In the genomic region with DNA sequence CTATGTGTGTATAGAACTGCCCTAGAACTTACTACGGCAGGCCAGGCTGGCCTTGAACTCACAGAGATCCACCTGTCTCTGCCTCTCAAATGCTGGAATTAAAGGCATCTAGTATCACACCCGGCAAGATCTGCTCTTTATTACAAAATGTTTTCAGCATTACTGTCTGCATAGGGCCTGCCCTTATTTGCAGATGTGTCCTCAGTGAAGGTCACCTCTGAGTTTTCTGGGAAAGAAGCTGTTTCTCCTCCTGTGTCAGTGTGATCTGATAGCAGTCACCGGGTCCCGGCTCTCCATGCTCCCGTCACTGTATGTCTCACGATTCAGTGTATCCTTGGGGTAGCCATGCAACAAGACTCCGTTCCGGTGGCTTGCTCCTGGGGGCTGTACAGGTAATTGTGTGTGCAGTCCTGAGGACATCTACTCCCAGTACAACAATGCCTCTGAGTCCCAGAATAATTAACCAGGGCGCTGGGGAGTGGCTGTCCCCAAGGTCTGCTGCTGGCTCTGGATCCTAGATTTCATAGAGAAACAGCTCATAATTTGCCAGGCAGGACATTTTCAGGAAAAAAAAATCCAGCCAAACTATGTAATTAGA, we compare ENCODE assay signal across 23 mouse cellular contexts. TPM values are rescaled to one million over a fixed set of nuclear protein-coding genes. Genes with fewer than 3 reads are reported as not detected.
DNase-seq lines count a peak whose midpoint lies in the region; ATAC-seq and TF ChIP-seq lines count a peak whose summit lies in the region.
"Had no signal": no experiment of that assay in that cellular context is flagged by ENCODE, and none has a peak within 500 bp of the region (broad histone marks: within the 10 kb centered on the region; RNA-seq: fewer than 3 reads in every experiment).

No protein-coding gene starts in this region.

- no peak overlapping the region for H3K9ac ChIP-seq in liver, adult 2 months (ENCODE audit: low read depth, low read length)
- H3K9ac ChIP-seq in intestine, embryonic 14.5 days (ENCODE audit: low read length): no peak overlapping the region
- H3K9ac ChIP-seq in kidney, embryonic 14.5 days (ENCODE audit: low read depth, low read length): no peak overlapping the region
- H3K9ac ChIP-seq: hindbrain, embryonic 14.5 days; stomach, embryonic 15.5 days had no signal

- no peak overlapping the region for H3K27ac ChIP-seq in liver, adult 2 months (replicated peaks; ENCODE audit: insufficient read depth, low read depth, low read length)
- H3K27ac ChIP-seq in intestine, embryonic 14.5 days (ENCODE audit: low read depth): no peak overlapping the region
- H3K27ac ChIP-seq in kidney, embryonic 14.5 days (ENCODE audit: low read depth, low read length): peak overlapping the region; percentile 56; the same call in 1 of the 2 replicates
- H3K27ac ChIP-seq: embryonic facial prominence, embryonic 10.5 days; gastrocnemius, adult 2 months; hindbrain, embryonic 14.5 days; stomach, embryonic 15.5 days had no signal

- no peaks in the 10 kb centered on the region for H3K9me3 ChIP-seq in intestine, embryonic 14.5 days (ENCODE audit: control insufficient read depth, low read length)
- no peaks in the 10 kb centered on the region for H3K9me3 ChIP-seq in kidney, embryonic 14.5 days (ENCODE audit: control insufficient read depth, low read length)
- H3K9me3 ChIP-seq: embryonic facial prominence, embryonic 10.5 days; stomach, embryonic 15.5 days had no signal

- no peaks in the 10 kb centered on the region for H3K4me1 ChIP-seq in liver, adult 2 months (ENCODE audit: control insufficient read depth, insufficient read depth, low read length)
- H3K4me1 ChIP-seq in intestine, embryonic 14.5 days (replicated peaks; ENCODE audit: control insufficient read depth, insufficient read depth, low read length): no peaks in the 10 kb centered on the region
- H3K4me1 ChIP-seq in kidney, embryonic 14.5 days (ENCODE audit: control insufficient read depth, insufficient read depth, low read length): 0 out of 2 replicates have a peak, but pooled peaks cover 3% of the 10 kb centered on the region
- H3K4me1 ChIP-seq in lung, adult 2 months (ENCODE audit: control insufficient read depth, insufficient read depth, low read length): no peaks in the 10 kb centered on the region
- H3K4me1 ChIP-seq: embryonic facial prominence, embryonic 10.5 days; stomach, embryonic 15.5 days had no signal

- no peak overlapping the region for H3K4me3 ChIP-seq in liver, adult 2 months (ENCODE audit: insufficient read depth, low read depth, low read length)
- H3K4me3 ChIP-seq in intestine, embryonic 14.5 days (ENCODE audit: low read depth, low read length): no peak overlapping the region
- H3K4me3 ChIP-seq in kidney, embryonic 14.5 days (ENCODE audit: low read length): no peak overlapping the region
- no peak overlapping the region for H3K4me3 ChIP-seq in lung, adult 2 months (replicated peaks; ENCODE audit: extremely low read depth, low read depth, low read length)
- H3K4me3 ChIP-seq: embryonic facial prominence, embryonic 10.5 days; erythroblast, embryonic 14.5 days; gastrocnemius, adult 2 months; myocyte; stomach, embryonic 15.5 days had no signal

- peak; percentile 31 for DNase-seq in liver, adult 2 months (ENCODE audit: extremely low read depth, low read depth, low spot score)
- DNase-seq in liver: no peak
- no peak for DNase-seq in intestine, embryonic 14.5 days (ENCODE audit: low spot score)
- peak; percentile 28 for DNase-seq in large intestine, adult 2 months (ENCODE audit: low read depth, low spot score)
- DNase-seq in lung, adult 2 months: no peak
- DNase-seq in gastrocnemius, postnatal 10 days: no peak
- no peak for DNase-seq in layer of hippocampus, postnatal 14 days (ENCODE audit: low spot score in 2 of 2)
- DNase-seq: cerebellum, postnatal 25 days; gastrocnemius, adult 2 months; right cerebral cortex, adult 18-20 months; spleen, adult 18-20 months; thymus, postnatal 14 days had no signal

- peak; percentile 75; the same call in 1 of the 2 replicates for ATAC-seq in intestine, embryonic 14.5 days (replicated peaks; ENCODE audit: low FRiP score, low TSS enrichment, low read depth)
- ATAC-seq in kidney, embryonic 14.5 days (ENCODE audit: low FRiP score, low TSS enrichment): peak; percentile 89
- ATAC-seq: forebrain, embryonic 16.5 days; Patski had no signal

- no peaks in the 10 kb centered on the region for H3K27me3 ChIP-seq in liver, adult 2 months (ENCODE audit: control insufficient read depth, insufficient read depth, low read length)
- no peaks in the 10 kb centered on the region for H3K27me3 ChIP-seq in intestine, embryonic 14.5 days (replicated peaks; ENCODE audit: control insufficient read depth, insufficient read depth, low read length)
- no peaks in the 10 kb centered on the region for H3K27me3 ChIP-seq in kidney, embryonic 14.5 days (ENCODE audit: control insufficient read depth, insufficient read depth, low read length)
- H3K27me3 ChIP-seq: Patski; stomach, embryonic 15.5 days had no signal

- no peak for TF ChIP-seq CTCF in liver, adult 2 months (IDR thresholded peaks at IDR 0.05; ENCODE audit: low read depth, low read length)
- TF ChIP-seq CTCF in lung, adult 2 months (IDR thresholded peaks at IDR 0.05; ENCODE audit: insufficient read depth, low read length): no peak

- no peaks in the 10 kb centered on the region for H3K36me3 ChIP-seq in liver, adult 2 months (ENCODE audit: control insufficient read depth, insufficient read depth, low read length)
- no peaks in the 10 kb centered on the region for H3K36me3 ChIP-seq in intestine, embryonic 14.5 days (ENCODE audit: control insufficient read depth, insufficient read depth, low read length)
- H3K36me3 ChIP-seq in kidney, embryonic 14.5 days (ENCODE audit: control insufficient read depth, insufficient read depth, low read length): no peaks in the 10 kb centered on the region
- H3K36me3 ChIP-seq: embryonic facial prominence, embryonic 10.5 days; stomach, embryonic 15.5 days had no signal

- no peak overlapping the region for H3K4me2 ChIP-seq in intestine, embryonic 14.5 days (ENCODE audit: low read length)
- H3K4me2 ChIP-seq in kidney, embryonic 14.5 days (replicated peaks; ENCODE audit: low read depth, low read length): no peak overlapping the region
- H3K4me2 ChIP-seq: hindbrain, embryonic 14.5 days; liver, embryonic 11.5 days; midbrain, embryonic 11.5 days; stomach, embryonic 15.5 days had no signal

- no peak for TF ChIP-seq POLR2A in liver, adult 2 months (IDR thresholded peaks at IDR 0.05; ENCODE audit: extremely low read depth, insufficient read depth, low read length)
- TF ChIP-seq POLR2A in lung, adult 2 months (IDR thresholded peaks at IDR 0.05; ENCODE audit: borderline replicate concordance, extremely low read depth, low read depth, low read length): no peak

- no peaks in the 10 kb centered on the region for H3K79me2 ChIP-seq in liver, adult 2 months (ENCODE audit: control insufficient read depth, insufficient read depth, low read length)

- 56% methylated on average over 9 of the region's 9 CpGs for WGBS in liver, adult 2 months
- 71% methylated on average over 9 of the region's 9 CpGs for WGBS in intestine, embryonic 14.5 days
- 54% methylated on average over 9 of the region's 9 CpGs for WGBS in kidney, embryonic 14.5 days
- WGBS in large intestine, adult 2 months: 34% methylated on average over 9 of the region's 9 CpGs
- WGBS in lung, adult 2 months: 91% methylated on average over 9 of the region's 9 CpGs

RNA-seq across cellular contexts. Expression of a gene that starts 48.4 kb away (rescaled TPM):
- total RNA-seq in liver, adult 2 months (2014; rRNA removed): not detected in 2 replicates
- polyA plus RNA-seq in liver, adult 2 months (2012; rRNA removed): not detected in 2 replicates
- polyA plus RNA-seq in intestine, embryonic 14.5 days (2014; fragmentation: Nextera tagmentation; extraction: Ambion mirVana): 0.13 TPM in 1 of 2 replicates, not detected in the other
- polyA plus RNA-seq in kidney, embryonic 14.5 days (2014; fragmentation: Nextera tagmentation; extraction: Ambion mirVana): 0.47 and 1.0 TPM in 2 replicates
- polyA plus RNA-seq in large intestine, adult 2 months (2012; rRNA removed): 0.08 and 0.25 TPM in 2 replicates
- 1.5 and 2.5 TPM in 2 replicates for polyA plus RNA-seq in lung, adult 2 months (2012; rRNA removed)
- total RNA-seq in gastrocnemius, postnatal 10 days (2021): under 1 TPM; 0.33 to 0.43 TPM
- under 1 TPM; 0.69 to 0.71 TPM for total RNA-seq in layer of hippocampus, postnatal 14 days (2021)
- polyA plus RNA-seq: erythroblast, embryonic 14.5 days; heart, postnatal 0 days; liver, embryonic 11.5 days had no signal

Comparison
In these comparisons a context has a peak if more than half of its experiments do, and no peak if none do; other contexts are left out.
1. DNase-seq: peak in liver, adult 2 months (single experiment) and large intestine, adult 2 months (single experiment); none in liver (single experiment), intestine, embryonic 14.5 days (single experiment), lung, adult 2 months (single experiment), gastrocnemius, postnatal 10 days (single experiment) and layer of hippocampus, postnatal 14 days (0 of 2).